Mouse (Mus musculus): Measurements from ENCODE around the gene Ninj2. TPM values are rescaled to one million over a fixed set of nuclear protein-coding genes. Genes with fewer than 3 reads are reported as not detected.

Gene Ninj2
- polyA plus RNA-seq, 1 experiment from 2014 or later, result not detected

DNA sequence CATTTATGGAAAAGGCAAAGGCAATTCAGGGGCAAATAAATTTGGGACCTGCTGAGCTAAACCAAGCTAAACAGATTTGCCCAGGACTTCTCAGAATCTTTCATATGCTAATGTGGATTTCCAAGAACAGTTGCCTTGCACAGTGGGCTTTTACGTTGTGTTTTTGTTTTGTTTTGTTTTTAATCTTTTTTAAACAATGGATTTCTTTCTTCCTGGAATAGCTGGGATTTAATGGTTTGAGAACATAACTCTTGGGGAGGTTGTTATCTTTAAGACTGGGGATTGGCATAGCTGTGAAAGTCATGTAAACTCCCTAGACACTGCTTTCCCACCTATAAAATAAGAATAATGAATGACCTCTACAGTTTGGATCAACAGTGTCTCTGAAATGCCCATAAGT lies 137.3 kb downstream of the Ninj2 start:
- Histone ChIP-seq H3K27ac (replicated peaks) (no peak overlapping the region), H3K27me3 (no peaks in the 10 kb centered on the region), H3K9me3 (no peaks in the 10 kb centered on the region), H3K4me3 (no peak overlapping the region), H3K4me1 (replicated peaks) (peaks cover 5% of the 10 kb centered on the region; the same call in 1 of the 2 replicates), H3K9ac (no peak overlapping the region), H3K36me3 (no peaks in the 10 kb centered on the region), H3K4me2 (no peak overlapping the region)
- no peak for ATAC-seq (ENCODE audit: low read depth)
- WGBS, result 18% methylated on average over 1 of the region's 1 CpGs

DNA sequence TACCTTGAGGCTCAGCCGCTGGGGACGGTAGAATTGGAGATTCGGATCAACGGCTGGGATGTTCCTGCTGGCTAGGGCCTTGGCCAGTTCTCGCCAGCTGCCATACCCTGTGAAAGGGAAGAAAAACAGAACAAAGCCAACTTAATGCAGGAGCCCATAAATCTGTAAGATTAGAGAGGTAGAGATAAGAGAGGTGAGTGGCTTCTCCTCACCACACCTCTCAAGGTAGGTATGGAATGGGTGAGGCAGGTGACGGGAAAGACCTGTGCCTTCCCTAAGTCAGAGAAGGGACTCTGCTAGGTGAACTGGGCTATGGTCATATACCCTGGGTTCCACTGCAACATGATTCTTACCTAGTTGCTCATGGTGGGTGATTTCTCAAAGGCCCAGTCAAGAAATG lies 139.7 kb downstream of the Ninj2 start:
- WGBS, result 94% methylated on average over 6 of the region's 6 CpGs
- Histone ChIP-seq H3K4me3 (no peak overlapping the region), H3K4me2 (no peak overlapping the region), H3K36me3 (no peaks in the 10 kb centered on the region), H3K9ac (no peak overlapping the region), H3K27ac (replicated peaks) (no peak overlapping the region), H3K9me3 (no peaks in the 10 kb centered on the region), H3K27me3 (no peaks in the 10 kb centered on the region), H3K4me1 (replicated peaks) (peaks cover 5% of the 10 kb centered on the region; the same call in 1 of the 2 replicates)
- ATAC-seq (ENCODE audit: low read depth), result no peak

DNA sequence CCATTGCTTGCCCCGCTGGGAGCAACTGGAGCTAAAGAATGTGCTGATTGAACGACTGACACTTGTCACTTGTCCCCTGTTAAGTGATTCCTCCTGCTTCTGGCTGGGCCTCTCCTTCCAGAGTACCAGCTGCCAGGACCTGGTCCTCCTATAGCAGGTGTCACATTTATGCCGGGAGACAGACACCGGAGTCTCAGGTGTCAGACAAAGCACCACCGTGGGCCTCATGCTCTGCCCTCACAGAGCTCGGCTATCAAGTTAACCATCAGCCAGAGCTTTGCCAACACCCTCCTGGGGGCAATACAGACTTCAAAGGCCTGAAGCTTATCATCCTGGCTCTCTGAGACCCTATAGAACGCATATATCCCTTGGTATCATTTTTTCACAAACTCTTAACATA lies 142.7 kb downstream of the Ninj2 start:
- H3K27me3 ChIP-seq, result no peaks in the 10 kb centered on the region
- no peak overlapping the region for H3K27ac ChIP-seq (replicated peaks)
- no peak overlapping the region for H3K4me2 ChIP-seq
- H3K36me3 ChIP-seq, result no peaks in the 10 kb centered on the region
- WGBS, result 52% methylated on average over 7 of the region's 7 CpGs
- H3K9me3 ChIP-seq, result no peaks in the 10 kb centered on the region
- no peak overlapping the region for H3K9ac ChIP-seq
- H3K4me3 ChIP-seq, result no peak overlapping the region
- ATAC-seq (ENCODE audit: low read depth), result no peak
- no peaks in the 10 kb centered on the region for H3K4me1 ChIP-seq (replicated peaks)

DNA sequence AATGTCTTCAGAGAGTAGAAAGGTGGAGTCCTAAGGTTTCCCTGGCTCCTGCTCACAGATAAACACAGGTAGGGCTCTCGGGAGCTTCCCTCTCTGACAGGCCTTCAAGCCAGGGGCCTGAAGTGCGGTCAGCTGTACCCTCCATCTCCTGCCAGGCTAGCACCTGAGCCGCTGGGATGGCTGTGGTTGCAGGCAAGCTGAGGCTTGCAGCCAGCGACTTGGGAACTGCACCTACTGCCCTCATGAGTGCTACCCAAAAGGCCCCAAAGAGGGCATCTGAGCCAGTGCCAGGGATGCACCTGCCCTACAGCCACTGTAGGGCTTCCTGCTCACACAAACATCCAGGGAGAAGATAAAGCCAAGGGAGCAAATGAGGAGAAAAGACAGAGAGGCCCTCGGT lies 147.3 kb downstream of the Ninj2 start:
- no peaks in the 10 kb centered on the region for H3K4me1 ChIP-seq (replicated peaks)
- no peak overlapping the region for H3K9ac ChIP-seq
- WGBS, result 81% methylated on average over 5 of the region's 5 CpGs
- no peak overlapping the region for H3K4me3 ChIP-seq
- H3K9me3 ChIP-seq, result no peaks in the 10 kb centered on the region
- no peak for ATAC-seq (ENCODE audit: low read depth)
- H3K27ac ChIP-seq (replicated peaks), result no peak overlapping the region
- no peaks in the 10 kb centered on the region for H3K36me3 ChIP-seq
- no peak overlapping the region for H3K4me2 ChIP-seq
- H3K27me3 ChIP-seq, result no peaks in the 10 kb centered on the region

DNA sequence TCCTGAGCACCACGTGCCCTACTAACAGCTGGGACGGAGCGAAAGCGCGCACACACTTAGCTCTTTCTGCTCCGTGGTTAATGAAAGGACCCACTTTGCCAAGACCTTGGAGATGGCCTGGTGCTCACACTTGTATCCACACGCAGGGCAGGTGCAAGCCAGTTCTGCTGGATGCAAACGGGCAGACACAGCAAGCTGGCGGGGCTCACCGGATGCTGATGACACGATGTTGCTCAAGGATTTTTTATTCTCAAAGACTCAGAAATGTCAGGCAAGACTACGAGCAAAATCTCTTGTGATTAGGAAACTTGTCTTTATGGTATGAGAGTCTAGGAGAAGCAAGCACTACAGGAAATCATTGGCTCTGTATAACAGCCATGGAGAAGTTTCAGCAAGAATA lies 148.3 kb downstream of the Ninj2 start:
- Histone ChIP-seq H3K4me2 (no peak overlapping the region), H3K36me3 (no peaks in the 10 kb centered on the region), H3K9ac (no peak overlapping the region), H3K4me1 (replicated peaks) (no peaks in the 10 kb centered on the region), H3K27me3 (no peaks in the 10 kb centered on the region), H3K27ac (replicated peaks) (no peak overlapping the region), H3K9me3 (no peaks in the 10 kb centered on the region), H3K4me3 (no peak overlapping the region)
- 93% methylated on average over 12 of the region's 12 CpGs for WGBS
- no peak for ATAC-seq (ENCODE audit: low read depth)

DNA sequence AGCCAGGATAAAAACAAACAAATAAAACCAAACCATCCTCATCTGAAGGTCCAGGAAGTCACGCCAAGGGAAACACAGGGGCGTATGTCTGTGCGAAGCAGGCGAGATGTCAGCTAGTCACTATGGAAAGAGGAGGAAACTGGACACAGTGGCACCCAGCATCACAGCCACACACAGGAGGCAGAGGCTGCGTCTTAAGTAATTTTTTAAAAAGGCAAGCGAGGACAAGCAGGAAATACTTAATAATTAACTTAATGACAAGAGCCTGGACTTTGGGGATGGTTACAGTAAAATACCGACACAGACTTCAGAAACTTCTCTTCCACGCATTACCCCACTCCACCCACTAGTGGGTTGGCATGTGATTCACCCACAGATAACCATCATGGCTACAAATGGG lies 149.4 kb downstream of the Ninj2 start:
- Histone ChIP-seq H3K4me3 (no peak overlapping the region), H3K9ac (no peak overlapping the region), H3K4me1 (replicated peaks) (no peaks in the 10 kb centered on the region), H3K36me3 (no peaks in the 10 kb centered on the region), H3K9me3 (no peaks in the 10 kb centered on the region), H3K27ac (replicated peaks) (no peak overlapping the region), H3K27me3 (no peaks in the 10 kb centered on the region), H3K4me2 (no peak overlapping the region)
- ATAC-seq (ENCODE audit: low read depth), result no peak
- 87% methylated on average over 8 of the region's 8 CpGs for WGBS

DNA sequence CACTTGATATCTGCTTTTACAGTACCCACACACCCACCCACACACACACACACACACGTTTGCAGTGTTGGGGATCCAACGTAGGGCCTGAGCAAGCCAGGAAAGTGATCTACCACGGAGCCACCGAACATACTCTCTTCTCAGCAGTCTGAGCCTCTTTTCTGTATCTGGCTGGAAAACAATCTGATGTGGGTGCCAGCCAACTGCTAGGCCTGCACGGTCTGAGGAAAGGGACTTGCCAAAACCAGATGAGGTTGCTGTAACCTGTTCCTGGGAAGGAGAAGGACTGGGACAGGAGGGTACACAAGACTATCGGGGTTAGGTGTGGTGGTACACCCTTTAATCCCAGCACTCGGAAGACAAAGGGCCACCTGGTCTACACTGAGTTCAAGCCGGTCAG lies 150.1 kb downstream of the Ninj2 start:
- H3K4me3 ChIP-seq, result no peak overlapping the region
- no peak for ATAC-seq (ENCODE audit: low read depth)
- H3K36me3 ChIP-seq, result no peaks in the 10 kb centered on the region
- no peaks in the 10 kb centered on the region for H3K4me1 ChIP-seq (replicated peaks)
- H3K27me3 ChIP-seq, result no peaks in the 10 kb centered on the region
- no peak overlapping the region for H3K9ac ChIP-seq
- no peak overlapping the region for H3K27ac ChIP-seq (replicated peaks)
- H3K4me2 ChIP-seq, result no peak overlapping the region
- no peaks in the 10 kb centered on the region for H3K9me3 ChIP-seq
- 81% methylated on average over 8 of the region's 8 CpGs for WGBS

DNA sequence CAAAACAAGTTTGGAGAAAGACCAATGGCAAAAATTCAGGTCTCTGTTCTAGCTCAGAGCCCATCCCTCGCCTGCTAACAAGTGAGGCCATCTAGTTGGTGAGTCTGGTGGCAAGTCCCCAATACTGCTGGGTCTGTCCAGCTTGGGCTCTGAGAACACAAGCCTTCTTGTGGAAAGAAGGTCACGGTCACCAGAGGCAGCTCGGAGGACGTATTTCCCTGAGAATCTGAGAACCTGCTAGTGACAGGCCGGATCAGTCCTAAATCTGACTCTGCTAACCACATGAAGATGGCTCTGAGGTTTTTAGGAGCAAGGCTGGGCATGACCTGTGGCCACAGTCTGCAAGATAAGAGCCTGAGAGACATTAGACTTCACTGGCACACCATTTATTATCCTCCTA lies 153.5 kb downstream of the Ninj2 start:
- ATAC-seq (ENCODE audit: low read depth), result no peak
- Histone ChIP-seq H3K9me3 (no peaks in the 10 kb centered on the region), H3K36me3 (no peaks in the 10 kb centered on the region), H3K4me1 (replicated peaks) (no peaks in the 10 kb centered on the region), H3K27me3 (no peaks in the 10 kb centered on the region), H3K9ac (no peak overlapping the region), H3K4me2 (no peak overlapping the region), H3K27ac (replicated peaks) (no peak overlapping the region), H3K4me3 (no peak overlapping the region)
- 81% methylated on average over 5 of the region's 5 CpGs for WGBS

DNA sequence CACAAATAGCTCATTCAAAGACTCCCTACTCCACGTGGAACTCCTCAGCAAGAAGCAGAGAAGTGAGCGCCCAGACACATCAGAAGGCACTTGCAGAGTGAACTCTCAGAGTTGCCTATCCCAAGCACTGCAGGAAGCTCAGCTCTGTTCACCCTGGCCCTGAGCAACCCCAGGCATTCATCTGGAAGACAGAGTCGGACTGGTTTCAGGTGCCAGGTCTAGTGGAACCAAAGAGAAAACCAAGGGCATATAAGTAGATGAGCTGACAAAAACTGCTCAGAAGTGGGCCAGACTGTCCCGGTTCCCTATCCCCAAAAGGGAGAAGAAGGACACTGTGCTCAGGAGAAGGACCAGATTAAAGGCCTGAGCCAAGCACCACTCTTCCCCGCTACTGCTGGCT lies 156.7 kb downstream of the Ninj2 start:
- Histone ChIP-seq H3K27me3 (no peaks in the 10 kb centered on the region), H3K9me3 (no peaks in the 10 kb centered on the region), H3K36me3 (no peaks in the 10 kb centered on the region), H3K27ac (replicated peaks) (no peak overlapping the region), H3K4me2 (no peak overlapping the region), H3K4me3 (no peak overlapping the region), H3K4me1 (replicated peaks) (no peaks in the 10 kb centered on the region; the same call in 1 of the 2 replicates), H3K9ac (no peak overlapping the region)
- 78% methylated on average over 5 of the region's 5 CpGs for WGBS
- no peak for ATAC-seq (ENCODE audit: low read depth)

Other genes starting within 250 kb of the Ninj2 start
- gene Erc1, start 245.2 kb upstream of the Ninj2 start, polyA plus RNA-seq (2015; fragmentation: Nextera tagmentation; extraction: Ambion mirVana), result 38.1 and 42.0 TPM in 2 replicates
- 26.1 and 28.5 TPM in 2 replicates for gene Rad52, start 190.7 kb upstream of the Ninj2 start, polyA plus RNA-seq (2015; fragmentation: Nextera tagmentation; extraction: Ambion mirVana)
- gene Wnk1, start 54.7 kb upstream of the Ninj2 start, polyA plus RNA-seq (2015; fragmentation: Nextera tagmentation; extraction: Ambion mirVana), result 51.0 and 59.2 TPM in 2 replicates
- gene D330020A13Rik, start 201.0 kb downstream of the Ninj2 start, polyA plus RNA-seq (2015; fragmentation: Nextera tagmentation; extraction: Ambion mirVana), result 0.29 TPM in 1 of 2 replicates, not detected in the other
- 0.11 and 0.18 TPM in 2 replicates for gene B4galnt3, start 201.2 kb downstream of the Ninj2 start, polyA plus RNA-seq (2015; fragmentation: Nextera tagmentation; extraction: Ambion mirVana)